Mouse (Mus musculus) erythroid progenitor cell, adult 5-6 weeks (primary cell): ENCODE results near the gene Rbm12. TPM values are rescaled to one million over a fixed set of nuclear protein-coding genes. Genes with fewer than 3 reads are reported as not detected.

Source experiments
- ATAC-seq: replicated peaks from 2 replicates; pipeline ENCODE4 v1.8.0; 2016; ENCODE audit warnings: moderate number of reproducible peaks, mild to moderate bottlenecking, moderate TSS enrichment, inconsistent platforms; ENCODE audit not compliant: poor library complexity, low FRiP score, severe bottlenecking
- total RNA-seq, 2 experiments: library from RNA; stranded (forward) in 1 of 2; stranded (reverse) in 1 of 2; fragments of 150-400 nt in 1 of 2; fragments of 186-747, 209-891 nt in 1 of 2; gene quantifications; 2 replicates each; pipeline versions ENCODE4 v1.2.3 to v1.2.4; 2015 to 2017; ENCODE audit warnings: low replicate concordance in 2 of 2

Rbm12 gene
- total RNA-seq, 2 experiments from 2014 or later: 12.3 to 39.4 TPM

DNA sequence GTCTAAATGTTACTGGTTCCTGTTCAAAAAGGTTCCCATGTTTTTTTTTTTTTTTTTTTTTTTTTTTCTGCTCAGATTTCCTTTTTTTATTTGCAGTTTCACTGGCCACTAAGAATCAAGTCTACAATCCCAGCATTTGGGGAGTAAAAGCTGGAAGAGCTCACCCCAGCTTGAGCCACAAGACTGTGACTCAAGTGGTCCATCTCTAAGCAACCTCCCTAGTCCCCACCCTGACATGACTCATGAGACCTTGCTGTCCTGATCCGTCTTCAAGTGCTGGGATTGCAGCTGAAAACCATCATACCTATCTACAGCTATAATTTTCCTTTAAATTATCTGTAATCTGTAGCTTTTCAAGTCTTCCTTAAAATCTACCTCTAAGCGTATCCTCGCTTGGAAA is 27.2 kb downstream of the Rbm12 start:
- no peak for ATAC-seq

DNA sequence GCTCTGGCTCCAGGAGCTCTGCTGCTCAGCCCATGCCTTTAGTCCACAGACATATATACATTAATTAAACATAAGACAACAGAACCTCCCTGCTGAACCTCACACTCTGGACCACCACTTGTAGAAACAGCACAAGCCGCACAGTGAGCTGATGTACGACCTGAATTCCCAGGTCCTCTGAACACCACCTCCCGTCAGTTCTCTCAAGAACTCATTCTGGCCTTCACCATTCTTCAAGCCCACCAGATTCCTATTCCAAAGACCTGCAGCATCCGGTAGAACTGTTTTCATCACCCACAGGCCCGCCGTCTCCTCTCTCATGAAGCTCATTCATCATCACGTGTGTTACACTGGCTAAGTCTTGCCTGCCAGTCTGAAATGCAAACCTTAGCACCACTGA is 31.4 kb downstream of the Rbm12 start:
- no peak for ATAC-seq

DNA sequence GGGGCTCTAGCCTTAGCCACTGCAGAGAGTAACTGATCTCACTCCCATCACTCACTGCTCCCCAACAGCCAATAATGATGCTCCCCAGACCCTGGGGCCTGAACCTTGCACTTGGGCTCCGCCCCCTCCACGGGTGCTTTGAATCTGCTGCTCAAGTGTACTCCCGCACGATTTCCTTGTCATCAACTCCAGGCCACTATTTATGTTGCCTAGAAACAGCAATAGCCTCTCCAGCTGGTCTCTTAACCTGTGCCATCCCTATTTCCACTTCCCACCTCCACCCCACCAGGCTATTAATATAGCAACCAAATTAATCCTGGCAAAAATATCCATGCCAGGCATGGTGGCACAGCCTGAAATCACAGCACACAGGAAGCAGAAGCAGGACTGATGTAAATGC is 32.1 kb downstream of the Rbm12 start:
- no peak for ATAC-seq

DNA sequence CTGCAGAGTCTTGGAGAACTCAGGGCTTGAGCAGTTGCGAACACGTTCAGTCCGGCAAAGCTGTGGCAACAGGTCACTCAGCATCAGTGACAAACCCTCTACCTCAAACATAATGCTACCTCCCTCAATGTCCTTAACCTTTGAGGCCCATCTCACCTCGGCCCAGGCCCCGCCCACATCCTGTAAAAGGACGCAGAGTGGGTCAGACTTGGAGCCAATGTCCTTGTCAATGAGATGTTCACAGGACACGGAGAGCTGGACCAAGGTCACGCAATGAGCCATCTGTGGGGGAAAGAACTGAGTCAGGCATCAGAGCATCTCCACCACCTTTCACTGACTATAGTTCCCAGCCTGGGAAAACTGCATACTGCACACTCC is 32.6 kb downstream of the Rbm12 start:
- no peak for ATAC-seq

DNA sequence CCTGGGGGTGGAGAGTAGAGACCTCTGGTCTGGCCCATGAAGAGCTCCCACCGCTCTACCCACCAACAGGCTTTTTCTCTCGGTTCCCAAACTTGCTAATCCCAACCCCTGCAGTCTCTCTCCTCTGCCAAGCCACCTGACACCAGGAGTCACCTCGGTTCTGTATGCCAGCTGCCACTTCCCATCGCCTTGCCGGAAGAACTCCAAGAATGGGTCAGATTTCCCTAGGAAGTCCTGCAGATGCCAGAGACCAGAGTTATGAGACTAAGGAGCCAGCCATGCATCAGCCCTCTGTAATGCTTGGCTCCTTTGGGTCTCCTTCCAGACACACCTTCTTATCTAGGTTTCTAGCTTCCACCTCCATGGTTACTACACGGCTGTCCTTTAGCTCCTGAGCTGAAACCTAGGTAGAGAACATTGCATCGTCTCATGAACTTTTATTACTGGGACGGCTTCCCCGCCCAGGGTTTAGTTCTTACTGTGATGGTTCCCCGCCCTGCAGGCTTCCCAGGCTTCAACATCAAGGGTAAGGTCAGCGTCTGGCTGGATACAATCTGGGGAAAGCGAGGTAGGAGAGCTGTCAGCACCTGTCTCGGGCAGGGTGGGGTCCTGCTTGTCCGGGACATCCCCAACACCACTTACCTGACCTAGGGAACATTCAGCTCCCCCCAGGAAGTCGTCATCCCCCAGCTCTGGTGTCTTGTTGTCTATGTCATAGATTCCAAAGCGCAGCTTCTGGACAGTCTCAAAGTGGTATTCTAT is 33.2 kb downstream of the Rbm12 start:
- ATAC-seq: no peak

DNA sequence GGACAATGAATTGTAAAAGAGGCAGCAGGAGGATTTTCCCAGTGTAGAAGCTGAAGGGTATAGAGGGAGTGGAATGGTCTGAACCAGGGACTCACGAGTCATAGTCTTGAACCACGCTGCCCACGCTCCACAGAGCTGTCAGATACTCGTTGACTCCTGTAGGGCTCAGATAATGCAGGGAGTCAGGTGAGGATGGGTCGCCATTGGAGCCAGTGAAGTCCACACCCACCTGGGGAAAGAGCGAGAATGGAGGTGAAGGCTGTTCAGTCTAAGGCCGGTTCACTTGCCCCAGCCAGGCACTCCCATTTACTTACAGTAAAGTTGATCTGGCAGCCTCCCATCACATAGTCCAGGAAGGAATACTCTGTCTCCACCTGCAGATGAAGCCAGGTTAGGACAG is 34.3 kb downstream of the Rbm12 start:
- ATAC-seq: no peak

DNA sequence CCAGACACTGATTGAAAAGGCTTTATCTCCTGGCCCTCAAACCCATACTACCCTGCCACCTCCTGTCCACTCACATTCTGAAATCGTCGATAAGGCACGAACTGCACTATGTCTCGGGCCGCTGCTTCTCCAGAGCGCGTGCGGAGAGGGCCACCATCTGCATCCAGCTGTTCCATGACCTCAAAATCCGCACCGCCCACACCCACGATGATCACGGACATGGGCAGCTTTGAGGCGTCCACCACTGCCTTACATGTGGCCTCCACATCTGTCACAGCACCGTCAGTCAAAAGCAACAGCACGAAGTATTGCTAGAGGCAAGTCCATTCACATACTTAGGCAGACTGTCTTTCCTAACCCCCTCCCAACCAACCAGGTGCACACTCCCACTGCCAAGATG is 38.1 kb downstream of the Rbm12 start:
- no peak for ATAC-seq

DNA sequence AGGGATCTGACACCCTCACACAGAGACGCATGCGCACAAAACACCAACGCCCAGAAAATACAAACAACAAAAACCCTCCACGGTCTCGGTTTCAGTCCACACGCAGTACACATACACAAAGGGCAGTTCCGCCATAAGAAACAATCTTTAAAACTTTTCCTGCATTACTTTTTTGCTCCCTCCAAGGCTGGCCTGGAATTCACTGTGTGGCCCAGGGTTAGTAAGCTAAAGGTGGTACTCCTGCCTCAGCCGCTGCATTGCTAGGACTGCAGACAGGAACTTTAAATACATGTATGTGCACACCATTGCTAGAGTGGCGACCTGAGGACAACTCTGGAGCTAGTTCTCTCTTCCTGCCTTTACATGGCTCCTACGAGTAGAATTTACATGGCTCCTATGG is 40.5 kb downstream of the Rbm12 start:
- ATAC-seq: no peak

DNA sequence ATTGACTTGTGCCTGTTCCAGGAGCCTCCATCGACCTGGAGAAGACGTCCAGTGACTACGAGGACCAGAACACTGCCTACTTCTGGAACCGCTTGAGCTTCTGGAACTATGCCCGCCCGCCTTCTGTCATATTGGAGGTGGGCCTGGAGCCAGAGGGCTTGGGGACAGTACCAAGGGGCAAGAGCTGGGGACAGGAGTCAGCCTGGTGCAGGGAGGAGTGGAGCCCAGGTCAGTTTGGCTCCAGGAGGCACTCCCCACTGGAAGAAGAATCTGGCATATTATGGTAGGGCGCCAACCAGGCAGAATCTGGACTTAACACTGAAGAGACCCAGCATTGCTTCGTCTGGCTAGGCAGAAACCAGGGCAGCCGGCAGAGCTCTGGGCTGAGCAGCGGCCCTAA is 43.9 kb downstream of the Rbm12 start:
- no peak for ATAC-seq

DNA sequence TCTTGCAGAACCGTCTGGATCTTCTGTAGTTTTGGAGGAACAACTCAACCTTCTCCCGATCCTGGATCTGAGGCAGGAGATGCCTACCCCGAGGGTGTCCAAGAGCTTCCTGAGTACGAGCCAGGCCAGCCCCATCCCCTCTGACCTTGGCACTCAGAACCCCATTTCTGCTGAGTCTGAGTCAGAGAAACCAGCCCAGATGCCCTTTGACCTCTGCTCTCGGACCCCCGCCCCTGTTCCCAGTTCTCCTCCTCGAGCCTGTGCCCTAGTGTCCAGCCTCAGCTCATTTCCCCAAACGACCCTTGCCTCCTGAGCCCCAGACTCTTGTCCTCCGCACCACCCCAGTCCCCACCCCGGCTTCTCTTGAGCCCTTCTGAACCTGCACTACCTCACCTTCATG is 45.7 kb downstream of the Rbm12 start:
- ATAC-seq: no peak

DNA sequence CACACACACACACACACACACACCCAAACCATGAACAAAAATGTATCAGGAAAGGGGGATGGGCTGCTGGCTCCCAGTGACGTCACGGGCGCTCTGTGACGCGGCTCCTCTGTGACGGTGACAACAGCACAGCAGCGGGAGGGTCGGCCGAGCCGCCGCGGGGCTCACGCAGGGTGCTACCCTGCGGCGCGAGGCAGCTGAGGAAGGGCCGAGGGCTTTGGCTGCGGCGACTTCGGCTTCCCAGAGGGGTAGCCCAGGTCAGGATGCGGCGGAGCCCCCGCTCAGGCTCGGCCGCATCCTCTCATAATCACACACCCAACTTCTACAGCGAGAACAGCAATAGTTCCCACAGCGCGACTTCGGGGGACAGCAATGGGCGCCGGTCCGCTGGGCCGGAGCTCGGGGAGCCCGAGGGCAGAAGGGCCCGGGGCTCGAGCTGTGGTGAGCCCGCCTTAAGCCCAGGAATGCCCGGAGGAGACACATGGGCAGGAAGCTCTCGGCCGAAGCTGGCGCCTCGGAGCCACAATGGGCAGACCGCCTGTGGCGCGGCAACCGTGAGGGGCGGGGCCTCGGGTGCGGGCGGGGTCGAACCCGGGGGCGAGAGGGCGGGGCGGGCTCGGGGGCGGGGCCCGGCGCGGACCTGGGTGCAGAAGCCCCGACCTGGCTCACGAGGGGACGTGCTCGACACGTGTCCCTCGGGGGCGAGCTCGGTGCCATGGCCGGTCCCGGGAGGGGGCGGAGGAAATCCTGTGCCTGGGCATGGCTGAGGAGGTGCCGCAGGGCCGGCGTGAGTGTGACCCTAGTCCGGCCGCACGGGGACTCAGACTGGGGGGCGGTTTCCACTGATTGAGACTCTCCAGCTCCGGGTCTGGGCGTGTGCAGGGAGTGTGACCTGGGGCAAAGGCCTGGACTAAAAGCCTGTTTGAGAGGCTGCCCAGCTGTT is 46.4 kb downstream of the Rbm12 start, which contains the start of gene Spag4:
Gene Spag4, plus strand, starts transcription at position 77 of the 943 bp plus-strand sequence.
- peak; percentile 63 for ATAC-seq

DNA sequence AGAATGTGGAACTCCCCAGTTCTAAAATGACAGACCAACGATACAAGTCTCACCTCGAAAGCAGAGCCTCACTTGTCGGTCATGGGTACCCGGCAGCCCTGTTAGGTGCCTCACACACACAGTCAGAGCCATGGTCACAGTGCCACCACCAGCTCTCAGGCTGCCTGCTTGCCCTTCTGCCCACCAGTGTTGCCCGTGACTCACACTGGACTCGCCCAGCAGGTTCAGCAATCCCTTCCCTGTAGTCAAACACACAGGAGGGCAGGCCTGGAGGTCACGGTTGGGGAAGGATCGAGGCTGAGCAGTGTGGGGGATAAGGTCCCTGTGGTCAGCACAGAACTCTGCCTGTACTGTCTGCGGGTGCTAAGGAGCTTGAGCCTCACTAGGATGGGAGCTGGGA is 59.0 kb downstream of the Rbm12 start, which contains the start of gene Fer1l4:
Gene Fer1l4, minus strand, starts transcription at position 132 of the 400 bp plus-strand sequence.
- no peak for ATAC-seq

DNA sequence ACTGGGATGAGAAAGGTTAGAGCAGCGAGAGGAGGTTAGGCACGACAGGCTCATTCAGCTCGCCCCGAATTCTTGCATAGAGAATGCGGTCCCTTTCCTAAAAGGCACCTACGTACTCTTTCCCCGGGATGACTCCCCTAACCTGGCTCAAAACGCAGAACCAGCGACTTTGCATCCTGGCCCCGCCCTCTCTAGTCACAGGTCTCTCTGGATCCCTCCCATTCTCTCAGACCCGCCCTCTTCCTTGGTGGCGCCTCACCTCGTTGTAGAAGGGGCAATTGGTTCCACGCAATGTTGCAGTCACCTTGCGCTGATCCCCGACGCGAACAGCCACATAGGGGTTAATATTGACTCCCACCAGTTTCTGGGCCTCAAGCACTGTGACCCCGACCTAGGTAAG is 63.8 kb downstream of the Rbm12 start:
- no peak for ATAC-seq

DNA sequence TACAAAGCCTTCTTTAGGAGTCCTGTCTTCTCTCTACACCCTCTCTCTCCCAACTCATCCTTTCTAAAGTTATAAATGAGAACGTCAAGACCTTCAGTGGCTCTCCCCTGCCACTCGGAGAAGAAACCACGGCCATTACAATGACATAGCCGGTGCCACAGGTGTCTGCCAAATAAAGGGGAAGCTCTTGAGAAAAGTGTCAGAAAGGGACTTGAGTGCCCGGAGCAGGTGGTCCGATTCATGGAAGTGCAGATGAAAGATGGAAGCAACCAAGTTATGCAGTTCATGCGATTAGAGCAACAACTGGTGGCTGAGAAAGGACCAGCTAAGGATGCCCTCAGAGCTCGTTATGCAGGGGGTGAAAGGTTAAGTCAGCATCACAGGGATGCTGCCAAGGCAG is 68.9 kb downstream of the Rbm12 start:
- ATAC-seq: no peak

Other genes with a start within 250 kb of the Rbm12 start
- 1.7 and 7.6 TPM in 2 replicates for gene Uqcc1, start 181.7 kb downstream of the Rbm12 start, total RNA-seq (2015; ENCODE audit: low replicate concordance)
- 2.3 and 2.6 TPM in 2 replicates for gene Uqcc1, start 181.7 kb downstream of the Rbm12 start, total RNA-seq (2017; ENCODE audit: low replicate concordance)
- not detected in 2 replicates for gene Gm15557, start 171.2 kb downstream of the Rbm12 start, total RNA-seq (2015; ENCODE audit: low replicate concordance)
- not detected in 2 replicates for gene Gm15557, start 171.2 kb downstream of the Rbm12 start, total RNA-seq (2017; ENCODE audit: low replicate concordance)
- not detected in 2 replicates for gene Gdf5, start 166.6 kb downstream of the Rbm12 start, total RNA-seq (2015; ENCODE audit: low replicate concordance)
- gene Gdf5, start 166.6 kb downstream of the Rbm12 start, total RNA-seq (2017; ENCODE audit: low replicate concordance): not detected in 2 replicates
- gene Cep250, start 155.5 kb downstream of the Rbm12 start, total RNA-seq (2015; ENCODE audit: low replicate concordance): 4.2 and 32.4 TPM in 2 replicates
- gene Cep250, start 155.5 kb downstream of the Rbm12 start, total RNA-seq (2017; ENCODE audit: low replicate concordance): 18.5 and 19.2 TPM in 2 replicates
- gene 6430550D23Rik, start 104.0 kb downstream of the Rbm12 start, total RNA-seq (2015; ENCODE audit: low replicate concordance): not detected in 2 replicates
- 0.26 TPM in 1 of 2 replicates, not detected in the other for gene 6430550D23Rik, start 104.0 kb downstream of the Rbm12 start, total RNA-seq (2017; ENCODE audit: low replicate concordance)
- gene Ergic3, start 103.9 kb downstream of the Rbm12 start, total RNA-seq (2015; ENCODE audit: low replicate concordance): 59.5 and 136 TPM in 2 replicates
- 18.6 and 22.6 TPM in 2 replicates for gene Ergic3, start 103.9 kb downstream of the Rbm12 start, total RNA-seq (2017; ENCODE audit: low replicate concordance)
- gene Fer1l4, start 59.0 kb downstream of the Rbm12 start, total RNA-seq (2015; ENCODE audit: low replicate concordance): not detected in 2 replicates
- not detected in 2 replicates for gene Fer1l4, start 59.0 kb downstream of the Rbm12 start, total RNA-seq (2017; ENCODE audit: low replicate concordance)
- not detected in 2 replicates for gene Spag4, start 46.8 kb downstream of the Rbm12 start, total RNA-seq (2015; ENCODE audit: low replicate concordance)
- not detected in 2 replicates for gene Spag4, start 46.8 kb downstream of the Rbm12 start, total RNA-seq (2017; ENCODE audit: low replicate concordance)
- 46.5 and 58.7 TPM in 2 replicates for gene Cpne1, start within 50 bp of the Rbm12 start, total RNA-seq (2015; ENCODE audit: low replicate concordance)
- 14.9 and 26.0 TPM in 2 replicates for gene Cpne1, start within 50 bp of the Rbm12 start, total RNA-seq (2017; ENCODE audit: low replicate concordance)
- 2.5 TPM in 1 of 2 replicates, not detected in the other for gene Gm28036, start 15.1 kb upstream of the Rbm12 start, total RNA-seq (2015; ENCODE audit: low replicate concordance)
- 11.3 and 23.7 TPM in 2 replicates for gene Gm28036, start 15.1 kb upstream of the Rbm12 start, total RNA-seq (2017; ENCODE audit: low replicate concordance)
- gene Romo1, start 32.1 kb upstream of the Rbm12 start, total RNA-seq (2015; ENCODE audit: low replicate concordance): 26.8 and 43.6 TPM in 2 replicates
- 4.2 and 16.4 TPM in 2 replicates for gene Romo1, start 32.1 kb upstream of the Rbm12 start, total RNA-seq (2017; ENCODE audit: low replicate concordance)
- gene Nfs1, start 32.2 kb upstream of the Rbm12 start, total RNA-seq (2015; ENCODE audit: low replicate concordance): 56.6 and 86.8 TPM in 2 replicates
- gene Nfs1, start 32.2 kb upstream of the Rbm12 start, total RNA-seq (2017; ENCODE audit: low replicate concordance): 20.4 and 21.9 TPM in 2 replicates
- gene Rbm39, start 68.3 kb upstream of the Rbm12 start, total RNA-seq (2015; ENCODE audit: low replicate concordance): 430 and 594 TPM in 2 replicates
- 425 and 602 TPM in 2 replicates for gene Rbm39, start 68.3 kb upstream of the Rbm12 start, total RNA-seq (2017; ENCODE audit: low replicate concordance)
- gene Phf20, start 84.5 kb upstream of the Rbm12 start, total RNA-seq (2015; ENCODE audit: low replicate concordance): 1.8 and 15.1 TPM in 2 replicates
- gene Phf20, start 84.5 kb upstream of the Rbm12 start, total RNA-seq (2017; ENCODE audit: low replicate concordance): 14.6 and 15.4 TPM in 2 replicates
- gene Cnbd2, start 200.3 kb upstream of the Rbm12 start, total RNA-seq (2015; ENCODE audit: low replicate concordance): 5.4 TPM in 1 of 2 replicates, not detected in the other
- 3.1 TPM in 1 of 2 replicates, not detected in the other for gene Cnbd2, start 200.3 kb upstream of the Rbm12 start, total RNA-seq (2017; ENCODE audit: low replicate concordance)
- gene Scand1, start 200.7 kb upstream of the Rbm12 start, total RNA-seq (2015; ENCODE audit: low replicate concordance): 3.8 TPM in 1 of 2 replicates, not detected in the other
- gene Scand1, start 200.7 kb upstream of the Rbm12 start, total RNA-seq (2017; ENCODE audit: low replicate concordance): 1.4 and 2.8 TPM in 2 replicates